Mouse (Mus musculus): Measurements from ENCODE around the gene Mon2.
A peak's percentile ranks its signal among the peaks of the same experiment; 100 is the strongest.

Gene Mon2

GRCm38 (mm10) chr10:123076245-123077023 is at the start of gene Mon2:
Gene Mon2, minus strand, starts transcription at chr10:123076505.
- peak; percentile 92 for DNase-seq (ENCODE audit: low read depth)

- DNase-seq (ENCODE audit: low read depth): no peak
These were observed 44.5 kb upstream of the Mon2 start for GRCm38 (mm10) chr10:123120666-123121392.

- DNase-seq (ENCODE audit: low read depth): no peak
These were observed 40.6 kb upstream of the Mon2 start for GRCm38 (mm10) chr10:123116861-123117260.

DNA sequence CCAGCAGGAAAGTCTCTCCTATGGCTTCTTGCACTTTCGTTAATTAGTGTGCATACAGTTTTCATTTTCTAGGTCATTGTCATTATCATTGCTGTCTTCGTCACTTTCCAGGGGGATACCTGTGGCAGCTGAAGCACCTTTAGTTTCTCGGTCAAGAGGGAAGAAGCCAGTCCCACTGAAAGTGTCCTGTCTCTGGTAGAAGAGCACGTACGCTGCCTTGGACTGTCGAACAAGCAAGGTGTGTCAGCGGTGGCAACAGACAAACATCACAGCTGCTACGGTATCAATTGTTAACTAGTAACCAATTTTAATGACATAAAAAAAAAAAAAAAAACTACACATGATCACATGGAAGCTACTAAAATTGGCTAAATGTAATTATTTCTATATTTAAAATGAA is 37.2 kb upstream of the Mon2 start:
- no peak for DNase-seq (ENCODE audit: low read depth)

- no peak for DNase-seq (ENCODE audit: low read depth)
These were observed 36.5 kb upstream of the Mon2 start for GRCm38 (mm10) chr10:123112787-123113168.

GRCm38 (mm10) chr10:123112056-123112786 is 35.9 kb upstream of the Mon2 start:
- DNase-seq (ENCODE audit: low read depth): no peak

- no peak for DNase-seq (ENCODE audit: low read depth)
These were observed 34.2 kb upstream of the Mon2 start for GRCm38 (mm10) chr10:123110548-123110947.

DNA sequence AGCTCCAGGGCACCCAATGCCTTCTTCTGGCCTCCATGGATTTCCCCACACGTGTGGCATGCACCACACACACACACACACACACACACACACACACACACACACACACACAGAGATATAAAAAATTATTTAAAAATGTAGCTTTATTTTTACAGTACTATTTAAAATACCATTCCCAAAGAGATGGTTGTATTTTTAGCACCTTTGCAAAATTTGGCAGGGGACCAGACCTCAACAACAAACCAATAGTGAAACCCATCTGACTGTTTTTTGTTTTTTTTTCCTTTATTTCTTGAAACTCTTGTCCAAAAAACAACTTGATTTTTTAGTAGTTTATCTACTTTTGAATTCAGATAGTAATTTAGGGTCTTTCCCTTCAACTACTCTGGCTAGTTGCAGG is 32.2 kb upstream of the Mon2 start:
- no peak for DNase-seq (ENCODE audit: low read depth)

DNA sequence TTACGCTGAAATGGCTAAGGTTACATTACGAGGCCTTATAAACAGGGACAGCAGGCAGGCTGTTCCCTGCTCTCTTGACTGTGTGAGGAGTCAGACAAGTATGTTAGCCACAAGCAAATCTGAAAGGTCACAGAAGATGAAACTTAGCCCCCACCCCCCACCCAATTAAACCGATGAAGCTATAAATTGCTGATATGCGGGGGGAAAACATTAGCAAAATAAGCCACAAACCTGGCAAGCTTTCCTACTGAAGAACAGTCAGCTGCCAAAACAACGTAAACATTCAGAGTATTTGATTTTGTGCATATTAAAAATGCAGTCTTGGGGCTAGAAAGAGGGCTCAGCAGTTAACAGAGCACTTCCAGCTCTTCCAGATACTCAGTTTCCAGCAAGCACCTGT is 31.8 kb upstream of the Mon2 start:
- no peak for DNase-seq (ENCODE audit: low read depth)

GRCm38 (mm10) chr10:123101303-123101702 is 25.0 kb upstream of the Mon2 start:
- no peak for DNase-seq (ENCODE audit: low read depth)

DNA sequence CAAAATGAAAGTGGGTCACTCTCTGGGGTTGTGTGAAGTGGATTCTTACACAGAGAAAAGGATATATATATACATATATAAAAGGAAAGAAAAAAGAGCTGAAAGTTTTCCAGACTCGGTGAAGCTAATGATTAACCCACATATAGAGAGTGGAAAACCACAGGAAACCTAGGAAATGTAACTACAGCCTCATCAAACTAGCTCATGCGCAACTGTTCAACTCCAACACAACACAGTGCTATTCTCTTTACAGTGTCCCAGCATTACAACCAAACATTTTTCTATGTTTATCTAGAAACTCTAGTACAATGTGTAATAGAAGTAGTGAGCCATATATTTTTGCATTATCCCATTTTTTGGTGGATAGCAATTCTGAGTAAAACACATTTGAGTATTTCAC is 24.3 kb upstream of the Mon2 start:
- no peak for DNase-seq (ENCODE audit: low read depth)

DNA sequence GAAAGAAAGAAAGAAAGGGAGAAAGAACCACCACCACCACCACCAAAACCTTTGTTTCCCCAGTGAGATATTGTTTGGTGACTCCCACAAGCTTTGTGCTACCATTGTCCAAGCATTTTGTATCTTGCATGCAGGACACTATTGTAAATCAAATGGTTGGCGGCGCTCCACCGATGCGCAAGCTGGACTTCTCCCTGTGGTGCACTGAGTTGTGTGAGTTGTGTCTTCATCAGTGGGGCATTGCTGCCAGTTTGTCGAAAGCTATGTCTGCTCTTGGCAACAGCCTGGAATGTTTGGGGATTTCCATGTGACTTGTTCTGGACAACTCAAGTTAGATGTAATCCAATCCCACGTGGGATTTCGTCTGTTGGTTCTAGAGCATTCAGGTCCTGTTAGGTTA is 18.2 kb upstream of the Mon2 start:
- DNase-seq (ENCODE audit: low read depth): no peak

DNA sequence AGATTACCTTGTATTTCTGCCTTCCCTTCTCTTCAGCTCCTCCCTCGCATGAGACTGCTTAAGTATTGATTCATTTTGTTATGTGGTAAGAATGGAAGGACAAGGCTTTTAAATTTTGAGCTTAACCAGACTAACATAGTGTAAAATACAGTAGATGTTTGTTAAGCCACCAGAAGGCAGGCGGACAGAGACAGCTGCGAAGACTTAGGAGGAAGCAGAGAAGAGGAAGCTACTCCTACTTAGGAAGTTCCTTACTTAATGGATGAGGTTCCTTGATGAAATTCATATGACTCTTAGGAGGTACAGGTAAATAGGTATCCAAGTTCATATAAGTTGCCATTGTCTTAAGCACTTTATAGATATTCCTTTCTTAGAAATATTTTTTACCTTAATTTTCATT is 16.3 kb upstream of the Mon2 start:
- no peak for DNase-seq (ENCODE audit: low read depth)

- peak; percentile 56 for DNase-seq (ENCODE audit: low read depth)
These were observed 15.4 kb upstream of the Mon2 start for GRCm38 (mm10) chr10:123091737-123092136.

GRCm38 (mm10) chr10:123089425-123089930 is 13.2 kb upstream of the Mon2 start:
- DNase-seq (ENCODE audit: low read depth): no peak

GRCm38 (mm10) chr10:123086847-123087246 is 10.5 kb upstream of the Mon2 start:
- DNase-seq (ENCODE audit: low read depth): no peak

DNA sequence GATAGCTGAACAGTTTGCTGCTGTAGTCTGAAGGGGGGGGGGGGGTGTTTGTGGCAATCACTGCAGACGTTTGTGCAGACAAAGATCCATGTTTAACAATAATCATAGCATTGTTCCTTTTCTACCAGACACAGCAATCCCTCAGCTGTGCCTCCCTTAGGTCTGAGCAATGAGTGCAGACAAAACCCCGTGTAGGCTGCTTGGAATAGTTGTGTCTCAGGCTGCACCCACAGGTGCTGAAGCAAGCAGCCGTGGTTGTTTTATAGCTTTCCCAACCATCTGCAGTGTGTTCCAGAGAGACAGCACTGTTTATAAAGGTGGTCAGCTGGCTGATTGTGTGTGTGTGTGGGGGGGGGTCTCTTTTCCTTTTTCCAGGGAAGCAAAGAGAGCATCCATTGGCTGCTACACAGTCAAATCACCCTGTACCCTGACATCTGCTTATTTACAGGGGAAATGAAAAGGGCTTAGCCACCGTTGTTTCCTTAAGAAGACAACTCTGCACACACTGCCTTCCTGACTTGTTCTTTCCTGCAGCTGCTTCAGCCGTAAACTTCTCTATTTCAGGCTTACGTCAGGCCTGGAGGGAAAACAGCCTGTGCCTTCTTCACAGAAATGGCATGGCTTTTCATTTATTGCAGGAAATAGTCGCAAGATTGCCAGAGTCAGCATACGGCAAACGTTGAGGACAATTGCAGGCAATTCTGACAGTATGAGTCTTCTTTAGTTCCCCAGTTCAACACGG is 8.8 kb upstream of the Mon2 start:
- no peak for DNase-seq (ENCODE audit: low read depth)

- DNase-seq (ENCODE audit: low read depth): no peak
These were observed 8.0 kb upstream of the Mon2 start for GRCm38 (mm10) chr10:123084307-123084706.

- DNase-seq (ENCODE audit: low read depth): no peak
These were observed 508 bp downstream of the Mon2 start for GRCm38 (mm10) chr10:123075751-123076242.

- DNase-seq (ENCODE audit: low read depth): no peak
These were observed 4.3 kb downstream of the Mon2 start for GRCm38 (mm10) chr10:123071997-123072396.

DNA sequence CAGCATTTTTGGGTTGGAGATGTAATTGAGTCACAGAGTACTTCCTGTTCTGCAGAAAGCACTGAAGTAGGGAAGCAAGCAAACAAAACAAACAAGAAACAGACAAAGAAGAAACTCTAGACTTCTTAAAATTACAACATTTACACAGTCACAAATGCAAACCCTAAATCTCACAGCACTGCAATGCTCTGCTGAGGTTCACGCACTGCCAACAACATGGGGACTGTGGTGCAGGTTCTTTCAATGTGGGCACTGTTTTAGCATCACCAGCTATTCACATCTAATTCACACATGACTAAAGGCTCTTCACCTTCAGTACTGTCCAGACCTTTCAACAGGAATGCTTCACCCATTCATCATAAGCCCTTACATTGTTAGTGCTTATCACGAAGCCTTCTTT is 13.3 kb downstream of the Mon2 start:
- no peak for DNase-seq (ENCODE audit: low read depth)

- DNase-seq (ENCODE audit: low read depth): no peak
These were observed 15.5 kb downstream of the Mon2 start for GRCm38 (mm10) chr10:123060831-123061230.

Data from c-Kit-positive CD71-negative TER-119-negative erythroid progenitor cells, embryonic 14.5 days (primary cell).